Mouse (Mus musculus): ENCODE data around the gene Clstn3.

- TF ChIP-seq CTCF (IDR thresholded peaks at IDR 0.05; ENCODE audit: extremely low read depth, insufficient read length, insufficient replicate concordance, low read depth, low read length): no peak
- no peak for TF ChIP-seq POLR2A (IDR thresholded peaks at IDR 0.05; ENCODE audit: low read depth, low read length)
Measured at GRCm38 (mm10) chr6:124479573-124479930, 15.0 kb upstream of the Clstn3 start.
